Mouse (Mus musculus) sigmoid colon, adult 10 weeks (tissue): Measurements from ENCODE around the gene Lce3b. TPM values are rescaled to one million over a fixed set of nuclear protein-coding genes. Genes with fewer than 3 reads are reported as not detected.

Experiments used
- polyA plus RNA-seq: library from polyadenylated mRNA; stranded (reverse); fragments of 350-450 nt; fragmentation: Illumina TruSeq; extraction: RNeasy Lipid Tissue Mini Kit (QIAGEN cat#74804); gene quantifications from one replicate; pipeline ENCODE4 v1.2.3, GENCODE M21; 2014; ENCODE audit warnings: low read depth, low replicate concordance

The Lce3b gene
- polyA plus RNA-seq, result not detected

DNA sequence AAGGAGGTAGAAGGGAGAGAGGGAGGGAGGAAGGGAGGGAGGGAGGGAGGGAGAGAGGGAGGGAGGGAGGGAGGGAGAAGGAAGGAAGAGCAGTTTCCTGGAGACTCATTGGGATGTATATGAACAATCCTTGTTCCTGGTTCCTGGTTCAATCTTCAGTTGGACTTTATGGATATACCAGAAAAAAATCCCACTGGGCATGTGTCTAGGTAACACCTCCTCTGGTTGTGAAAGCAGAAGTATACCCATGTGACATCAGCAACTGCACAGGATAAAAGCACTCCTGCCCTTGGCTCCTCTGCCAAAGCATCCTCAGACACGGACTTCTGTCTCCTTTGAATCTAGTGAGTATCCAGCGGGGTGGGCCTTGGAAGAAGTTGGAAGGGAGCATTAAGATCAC lies at the start of gene Lce3b:
Lce3b (plus strand) TSS at position 301 of the 400 bp plus-strand sequence.

DNA sequence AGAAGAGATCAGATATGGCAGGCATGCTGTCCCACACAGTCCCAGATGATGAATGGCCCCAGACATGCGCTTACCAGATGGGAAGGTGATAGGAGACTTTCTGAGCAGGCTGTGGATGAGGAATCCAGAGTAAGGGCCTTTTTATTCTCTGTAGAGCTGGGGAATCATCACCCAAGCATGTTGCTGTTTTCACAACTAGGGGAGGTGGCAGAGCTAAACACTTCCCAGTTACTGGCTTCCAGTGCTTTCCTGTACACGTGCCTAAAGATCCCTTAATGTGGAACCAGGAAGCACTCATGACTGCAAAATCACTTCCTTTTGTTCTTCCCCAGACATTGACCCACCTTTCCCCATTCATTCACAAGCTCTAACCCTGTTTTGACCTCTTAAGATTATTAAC lies 6.6 kb upstream of the Lce3b start, which contains the start of gene Lce3a:
Lce3a (minus strand) TSS at position 101 of the 400 bp plus-strand sequence.

DNA sequence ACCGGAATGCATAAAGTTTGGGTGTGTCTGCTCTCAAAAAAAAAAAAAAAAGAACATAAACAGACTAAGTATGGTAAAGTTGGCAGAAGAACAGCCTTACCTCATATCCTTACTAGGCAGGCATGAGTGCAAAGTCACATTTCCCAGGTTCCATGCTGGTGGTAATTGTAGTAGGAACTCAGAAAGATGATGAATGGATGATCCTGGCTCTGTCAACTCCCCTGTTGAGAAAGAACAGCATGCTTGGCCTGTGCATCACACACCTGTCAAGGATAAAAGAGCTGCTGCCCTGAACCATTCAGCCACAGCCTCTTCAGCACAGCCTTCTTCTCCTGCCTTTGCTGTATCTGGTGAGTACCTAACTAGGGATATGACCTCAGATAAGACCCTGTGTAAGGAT lies 11.4 kb downstream of the Lce3b start, which contains the start of gene Lce3c:
Lce3c (plus strand) TSS at position 301 of the 400 bp plus-strand sequence.

DNA sequence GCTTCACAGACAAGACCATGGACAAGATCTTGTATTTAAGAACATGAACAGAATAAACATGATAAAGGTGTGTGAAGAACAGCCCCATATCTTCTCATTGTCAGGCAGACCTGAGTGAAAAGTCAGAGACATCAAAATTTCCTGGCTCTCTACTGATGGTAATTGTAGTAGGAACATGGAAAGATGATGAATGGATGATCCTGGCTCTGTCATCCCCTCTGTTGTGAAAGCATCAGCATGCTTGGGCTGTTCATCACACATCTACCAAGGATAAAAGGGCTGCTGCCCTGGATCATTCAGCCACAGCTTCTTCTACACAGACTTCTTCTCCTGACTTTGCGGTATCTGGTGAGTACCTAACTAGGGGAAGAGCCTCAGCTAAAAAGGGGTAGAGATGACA lies 24.3 kb downstream of the Lce3b start, which contains the start of gene Lce3d:
Lce3d (plus strand) TSS at position 301 of the 400 bp plus-strand sequence.

DNA sequence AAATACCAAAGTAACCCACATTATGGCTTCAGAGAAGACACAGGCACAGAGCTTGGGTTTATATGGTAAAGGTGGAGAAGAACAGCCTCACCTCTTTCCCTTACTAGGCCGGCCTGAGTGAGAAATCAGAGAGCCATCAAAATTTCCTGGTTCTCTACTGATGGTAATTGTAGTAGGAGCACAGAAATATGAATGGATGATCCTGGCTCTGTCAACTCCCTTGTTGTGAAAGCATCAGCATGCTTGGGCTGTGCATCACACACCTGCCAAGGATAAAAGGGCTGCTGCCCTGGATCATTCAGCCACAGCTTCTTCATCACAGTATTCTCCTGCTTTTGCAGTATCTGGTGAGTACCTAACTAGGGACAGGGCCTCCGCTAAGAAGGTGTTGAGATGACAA lies 34.0 kb downstream of the Lce3b start, which contains the start of gene Lce3e:
Lce3e (plus strand) TSS at position 301 of the 400 bp plus-strand sequence.

Other genes with a start within 250 kb of the Lce3b start
- not detected for gene Lce1d, start 245.8 kb upstream of the Lce3b start, polyA plus RNA-seq
- not detected for gene Lce1e, start 223.9 kb upstream of the Lce3b start, polyA plus RNA-seq
- not detected for gene Lce1f, start 212.6 kb upstream of the Lce3b start, polyA plus RNA-seq
- not detected for gene Gm38119, start 193.9 kb upstream of the Lce3b start, polyA plus RNA-seq
- not detected for gene Lce1g, start 180.6 kb upstream of the Lce3b start, polyA plus RNA-seq
- not detected for gene Lce1h, start 167.9 kb upstream of the Lce3b start, polyA plus RNA-seq
- not detected for gene Lce1i, start 154.1 kb upstream of the Lce3b start, polyA plus RNA-seq
- not detected for gene Lce1j, start 142.5 kb upstream of the Lce3b start, polyA plus RNA-seq
- gene Lce1k, start 125.1 kb upstream of the Lce3b start, polyA plus RNA-seq, result not detected
- gene Kprp, start 105.7 kb upstream of the Lce3b start, polyA plus RNA-seq, result not detected
- gene Lce1l, start 81.7 kb upstream of the Lce3b start, polyA plus RNA-seq, result not detected
- not detected for gene 2310050C09Rik, start 62.8 kb upstream of the Lce3b start, polyA plus RNA-seq
- not detected for gene Lce3a, start 6.7 kb upstream of the Lce3b start, polyA plus RNA-seq
- gene Lce3c, start 11.5 kb downstream of the Lce3b start, polyA plus RNA-seq, result not detected
- not detected for gene Lce3d, start 24.4 kb downstream of the Lce3b start, polyA plus RNA-seq
- not detected for gene Lce3e, start 34.1 kb downstream of the Lce3b start, polyA plus RNA-seq
- not detected for gene Lce3f, start 59.2 kb downstream of the Lce3b start, polyA plus RNA-seq
- gene Crct1, start 82.7 kb downstream of the Lce3b start, polyA plus RNA-seq, result not detected
- gene Lce1m, start 86.1 kb downstream of the Lce3b start, polyA plus RNA-seq, result not detected
- gene Gm4858, start 135.8 kb downstream of the Lce3b start, polyA plus RNA-seq, result not detected
- not detected for gene Crnn, start 211.8 kb downstream of the Lce3b start, polyA plus RNA-seq